Mouse (Mus musculus): Measurements from ENCODE around the gene Eea1. TPM values are rescaled to one million over a fixed set of nuclear protein-coding genes. Genes with fewer than 3 reads are reported as not detected.
"Not testable (repeated sequence)": the region's sequence is repeated elsewhere in the genome, so short reads cannot be mapped to it uniquely, and the experiment has no call there.

The Eea1 gene
- polyA plus RNA-seq, 1 experiment from 2014 or later: 18.9 TPM

DNA sequence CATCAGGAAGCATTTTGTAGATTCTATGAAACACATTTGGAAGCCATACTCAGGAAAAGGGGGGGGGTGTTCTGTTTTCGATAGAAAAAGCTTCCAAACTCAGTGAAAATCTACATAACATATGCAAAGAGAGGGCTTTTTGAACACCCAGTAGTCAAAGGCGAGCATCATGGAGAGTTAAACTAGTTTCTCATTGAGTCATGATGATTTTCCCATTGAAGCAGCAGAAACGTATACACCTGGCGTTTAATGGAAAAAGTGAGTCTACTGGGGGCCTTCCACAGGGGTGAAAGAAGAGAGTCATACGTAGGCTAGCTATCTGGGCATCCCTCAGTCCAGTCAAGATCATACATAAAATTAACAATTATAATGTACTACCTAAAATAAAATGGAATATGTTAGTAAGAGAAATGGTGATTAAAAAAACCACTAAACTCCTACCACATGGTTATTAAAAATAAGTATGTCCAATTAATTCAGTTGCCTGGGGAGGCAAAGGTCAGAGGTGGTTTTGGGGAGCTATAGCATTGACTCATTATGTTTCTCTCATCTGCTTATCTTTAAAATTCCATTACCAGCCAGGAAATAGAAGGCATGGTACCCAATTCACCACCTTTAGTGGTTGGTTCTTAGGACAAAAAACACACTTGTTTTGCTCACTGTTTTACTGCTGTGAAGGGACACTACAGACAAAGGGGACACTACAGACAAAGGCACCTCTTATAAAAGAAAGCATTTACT lies 25.8 kb upstream of the Eea1 start:
- 87% methylated on average over 5 of the region's 5 CpGs for WGBS

DNA sequence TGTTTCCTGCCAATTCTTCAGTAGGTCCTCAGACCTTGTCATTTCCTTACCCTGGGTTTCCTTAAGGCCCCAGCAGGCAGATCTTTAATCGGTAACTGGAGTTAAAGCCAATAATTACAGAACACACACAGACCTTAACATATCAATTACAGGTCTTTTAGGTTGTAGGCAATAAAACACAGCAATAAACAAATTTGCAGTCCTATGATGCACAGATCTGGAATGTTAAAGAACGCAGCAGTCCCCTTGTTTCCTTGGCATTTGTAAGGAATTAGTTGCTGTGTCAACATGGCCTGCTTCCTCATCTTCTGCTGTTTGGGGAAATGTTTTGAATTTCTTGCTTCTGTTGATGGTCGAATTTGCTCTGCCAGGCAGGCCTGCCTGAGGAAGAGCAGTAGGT lies 21.7 kb upstream of the Eea1 start:
- H3K9me3 ChIP-seq: no peaks in the 10 kb centered on the region
- no peaks in the 10 kb centered on the region for H3K36me3 ChIP-seq
- no peak overlapping the region for H3K4me2 ChIP-seq (replicated peaks)
- no peaks in the 10 kb centered on the region for H3K27me3 ChIP-seq
- ATAC-seq (ENCODE audit: low FRiP score, low read depth): no peak
- H3K4me3 ChIP-seq: no peak overlapping the region
- H3K9ac ChIP-seq (replicated peaks): no peak overlapping the region
- no peak overlapping the region for H3K27ac ChIP-seq (replicated peaks)
- H3K4me1 ChIP-seq: no peaks in the 10 kb centered on the region
- WGBS: 70% methylated on average over 3 of the region's 3 CpGs

More for the DNA sequence above, 25.8 kb upstream of the Eea1 start:
- H3K9me3 ChIP-seq: no peaks in the 10 kb centered on the region
- H3K4me2 ChIP-seq (replicated peaks): no peak overlapping the region
- no peaks in the 10 kb centered on the region for H3K4me1 ChIP-seq
- H3K27ac ChIP-seq (replicated peaks): no peak overlapping the region
- H3K36me3 ChIP-seq: no peaks in the 10 kb centered on the region
- no peak overlapping the region for H3K4me3 ChIP-seq
- H3K9ac ChIP-seq (replicated peaks): no peak overlapping the region
- H3K27me3 ChIP-seq: no peaks in the 10 kb centered on the region
- no peak for ATAC-seq (ENCODE audit: low FRiP score, low read depth)

DNA sequence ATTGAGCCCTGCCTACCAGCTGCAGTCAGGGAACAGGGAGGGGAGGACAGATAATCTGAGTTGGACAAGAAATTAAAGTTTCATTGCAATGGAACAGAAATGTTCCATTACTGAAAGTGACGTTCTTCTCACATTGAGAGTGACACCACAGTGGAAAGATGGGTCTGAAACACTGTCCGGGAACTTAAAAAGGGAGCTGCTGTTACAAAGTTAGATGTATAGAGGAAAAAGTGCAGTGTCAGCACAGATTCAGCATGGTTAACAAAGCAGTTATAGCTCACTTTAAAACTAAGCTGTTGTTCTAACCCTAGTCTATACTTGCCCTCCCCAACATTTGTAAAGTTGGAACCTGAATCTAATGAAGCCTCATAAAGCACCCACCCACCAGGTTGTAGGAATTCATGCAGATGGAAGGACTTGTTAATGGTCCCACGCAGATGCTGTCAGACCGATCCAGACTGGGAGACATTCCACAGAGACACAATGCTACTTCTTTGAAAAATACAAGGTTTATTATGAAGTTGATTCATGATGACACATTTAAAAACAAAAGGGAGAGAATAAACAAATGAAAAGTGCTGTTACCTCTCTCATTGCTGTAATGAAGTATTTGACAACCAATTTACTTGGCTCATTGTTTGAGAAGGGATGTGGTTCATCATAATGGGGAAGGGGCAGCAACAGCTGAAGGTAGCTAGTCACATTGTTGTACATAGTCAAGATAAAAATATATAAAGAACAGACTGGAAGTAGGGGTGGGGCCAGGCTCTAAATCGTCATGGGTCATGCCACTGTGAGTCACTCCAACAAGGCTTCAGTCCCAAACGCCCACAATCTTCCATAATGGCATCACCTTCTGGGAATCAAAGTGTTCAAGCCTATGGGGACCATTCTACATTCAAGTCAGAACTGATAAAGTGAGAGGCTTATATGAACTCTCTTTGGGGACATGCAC lies 16.9 kb upstream of the Eea1 start:
- H3K27ac ChIP-seq (replicated peaks): no peak overlapping the region
- no peaks in the 10 kb centered on the region for H3K27me3 ChIP-seq
- H3K9ac ChIP-seq (replicated peaks): no peak overlapping the region
- H3K36me3 ChIP-seq: no peaks in the 10 kb centered on the region
- H3K4me1 ChIP-seq: no peaks in the 10 kb centered on the region
- H3K9me3 ChIP-seq: no peaks in the 10 kb centered on the region
- 85% methylated on average over 6 of the region's 6 CpGs for whole genome bisulfite sequencing
- no peak overlapping the region for H3K4me2 ChIP-seq (replicated peaks)
- H3K4me3 ChIP-seq: no peak overlapping the region
- no peak for ATAC-seq (ENCODE audit: low FRiP score, low read depth)

DNA sequence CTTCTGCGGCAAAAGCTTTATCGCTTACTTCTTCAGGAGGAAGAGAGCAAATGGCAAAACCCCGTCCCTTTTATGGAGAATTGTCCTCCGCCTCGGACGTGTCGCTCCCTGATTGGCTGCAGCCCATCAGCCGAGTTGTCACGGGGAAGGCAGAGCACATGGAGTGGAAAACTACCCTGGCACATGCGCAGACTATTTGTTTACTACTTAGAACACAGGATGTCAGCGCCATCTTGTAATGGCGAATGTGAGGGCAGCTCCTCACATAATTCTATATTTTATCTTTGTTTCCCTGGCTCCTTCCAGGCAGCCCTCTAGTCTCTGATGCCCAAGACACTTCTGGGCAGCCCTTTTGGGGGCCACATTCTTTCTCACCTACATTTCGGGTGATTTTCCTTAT lies 6.8 kb upstream of the Eea1 start:
- not testable (repeated sequence) for H3K4me3 ChIP-seq; H3K27ac ChIP-seq (replicated peaks); H3K9me3 ChIP-seq; H3K27me3 ChIP-seq; H3K9ac ChIP-seq (replicated peaks); H3K36me3 ChIP-seq; ATAC-seq (ENCODE audit: low FRiP score, low read depth); H3K4me1 ChIP-seq; H3K4me2 ChIP-seq (replicated peaks)
- 92% methylated on average over 13 of the region's 13 CpGs for WGBS

DNA sequence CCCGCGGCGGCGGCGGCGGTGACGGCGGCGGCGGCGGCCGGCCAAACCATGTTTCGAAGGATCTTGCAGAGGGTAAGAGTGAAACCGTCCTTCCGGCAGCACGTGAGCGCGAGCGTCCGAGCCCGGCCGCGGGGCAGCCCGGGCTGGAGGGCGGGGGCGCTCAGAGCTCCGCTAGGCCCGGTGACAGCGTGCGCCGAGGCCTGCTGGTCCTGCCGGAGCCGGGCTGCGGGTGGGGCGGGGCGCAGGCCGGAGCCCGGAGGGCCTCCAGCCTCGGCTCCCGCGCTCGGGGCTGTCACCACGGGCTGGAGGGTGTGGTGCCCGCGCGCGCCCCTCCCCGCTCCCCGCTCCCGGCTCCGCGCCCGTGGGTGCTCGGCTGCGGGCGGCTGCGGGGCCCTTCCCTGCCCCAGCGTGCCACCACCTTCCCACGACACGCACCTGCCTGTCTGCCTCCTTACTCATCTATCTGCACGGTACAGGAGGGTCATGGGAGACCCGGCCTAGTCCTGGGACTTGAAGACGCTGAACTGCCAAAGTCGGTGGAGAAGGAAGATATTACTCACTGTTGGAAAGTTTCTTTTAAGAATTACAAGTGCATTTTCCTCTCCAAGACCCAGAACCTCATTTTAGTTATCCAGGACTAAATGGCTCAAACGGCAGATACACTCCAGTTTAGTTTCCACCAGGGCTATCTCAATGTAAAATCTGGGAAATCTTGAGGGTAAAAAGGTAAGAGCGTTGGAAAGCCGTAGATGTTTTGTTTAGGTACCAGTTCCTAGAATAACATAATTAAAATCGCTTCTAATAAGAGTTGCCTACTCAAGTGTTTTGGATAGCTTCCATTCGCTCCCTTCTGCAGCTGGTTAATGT lies 684 bp downstream of the Eea1 start:
- peak; percentile 88 for ATAC-seq (ENCODE audit: low FRiP score, low read depth)
- H3K9ac ChIP-seq (replicated peaks): peak overlapping the region; percentile 81
- H3K9me3 ChIP-seq: no peaks in the 10 kb centered on the region
- peak overlapping the region; percentile 70 for H3K4me2 ChIP-seq (replicated peaks)
- H3K4me3 ChIP-seq: peak overlapping the region; percentile 69
- 7% methylated on average over 48 of the region's 69 CpGs for WGBS
- no peaks in the 10 kb centered on the region for H3K27me3 ChIP-seq
- H3K36me3 ChIP-seq: no peaks in the 10 kb centered on the region
- peaks cover 15% of the 10 kb centered on the region for H3K4me1 ChIP-seq
- H3K27ac ChIP-seq (replicated peaks): peak overlapping the region; percentile 93

DNA sequence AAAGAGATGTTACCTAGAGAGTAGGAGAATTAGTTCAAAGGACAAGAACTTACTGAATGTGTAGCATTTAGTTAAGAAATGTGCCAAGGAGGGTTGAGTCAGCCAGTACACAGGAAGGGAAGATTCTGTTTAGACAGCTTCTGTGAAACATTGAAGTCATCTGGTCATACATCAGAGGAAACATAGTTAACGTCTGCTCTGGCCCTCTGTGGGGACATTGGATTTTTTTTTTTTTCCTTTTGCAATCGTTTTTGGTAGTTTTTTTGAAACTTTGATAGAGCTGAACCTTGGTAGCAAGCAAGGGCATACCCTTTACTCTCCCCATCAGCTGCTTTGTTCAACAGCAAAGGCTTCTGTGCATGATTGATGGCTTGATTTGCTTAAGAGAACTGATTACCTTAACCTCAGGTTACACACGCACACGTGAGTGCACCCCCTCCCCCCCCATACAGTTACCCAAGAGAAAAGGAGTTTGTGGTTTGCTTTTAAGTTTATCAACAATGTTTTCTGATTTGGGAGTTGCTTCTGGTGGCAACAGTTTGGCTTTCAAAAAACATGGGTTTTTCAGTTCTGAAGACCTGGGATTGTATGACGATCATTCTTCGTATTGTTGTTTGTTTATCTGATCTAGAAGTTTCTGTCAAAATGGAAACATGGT lies 1.4 kb downstream of the Eea1 start:
- H3K4me2 ChIP-seq (replicated peaks): peak overlapping the region; percentile 70
- H3K27ac ChIP-seq (replicated peaks): no peak overlapping the region
- ATAC-seq (ENCODE audit: low FRiP score, low read depth): no peak
- H3K9ac ChIP-seq (replicated peaks): no peak overlapping the region
- H3K27me3 ChIP-seq: no peaks in the 10 kb centered on the region
- no peaks in the 10 kb centered on the region for H3K36me3 ChIP-seq
- WGBS: 67% methylated on average over 6 of the region's 6 CpGs
- H3K4me1 ChIP-seq: peaks cover 15% of the 10 kb centered on the region
- no peaks in the 10 kb centered on the region for H3K9me3 ChIP-seq
- 0 out of 2 replicates have a peak overlapping the region, but pooled peaks have one; percentile 69 for H3K4me3 ChIP-seq

DNA sequence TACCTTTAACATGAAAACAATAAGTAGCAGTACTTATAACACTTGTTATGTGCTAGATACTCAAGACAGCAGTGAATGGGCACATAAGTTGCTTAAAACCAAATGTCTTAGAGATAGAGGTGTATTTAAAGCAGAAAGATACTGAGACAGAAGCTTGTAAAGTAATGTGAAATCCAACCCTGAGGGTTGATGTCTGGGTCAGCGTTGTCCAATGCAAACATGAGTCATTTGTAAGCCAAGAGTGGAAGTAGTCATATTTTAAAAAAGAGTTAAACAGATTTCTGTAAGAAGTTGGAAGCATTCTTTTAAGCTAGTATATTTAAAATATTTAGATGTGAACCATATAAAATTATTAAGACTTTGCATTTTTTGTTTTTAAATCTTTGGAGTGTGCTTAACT lies 4.6 kb downstream of the Eea1 start:
- H3K9me3 ChIP-seq: no peaks in the 10 kb centered on the region
- no peak overlapping the region for H3K27ac ChIP-seq (replicated peaks)
- WGBS: 96% methylated on average over 1 of the region's 1 CpGs
- no peak overlapping the region for H3K9ac ChIP-seq (replicated peaks)
- peaks cover 9% of the 10 kb centered on the region; the same call in 1 of the 2 replicates for H3K4me1 ChIP-seq
- no peaks in the 10 kb centered on the region for H3K27me3 ChIP-seq
- H3K4me3 ChIP-seq: no peak overlapping the region
- no peak overlapping the region for H3K4me2 ChIP-seq (replicated peaks)
- ATAC-seq (ENCODE audit: low FRiP score, low read depth): no peak
- no peaks in the 10 kb centered on the region for H3K36me3 ChIP-seq

DNA sequence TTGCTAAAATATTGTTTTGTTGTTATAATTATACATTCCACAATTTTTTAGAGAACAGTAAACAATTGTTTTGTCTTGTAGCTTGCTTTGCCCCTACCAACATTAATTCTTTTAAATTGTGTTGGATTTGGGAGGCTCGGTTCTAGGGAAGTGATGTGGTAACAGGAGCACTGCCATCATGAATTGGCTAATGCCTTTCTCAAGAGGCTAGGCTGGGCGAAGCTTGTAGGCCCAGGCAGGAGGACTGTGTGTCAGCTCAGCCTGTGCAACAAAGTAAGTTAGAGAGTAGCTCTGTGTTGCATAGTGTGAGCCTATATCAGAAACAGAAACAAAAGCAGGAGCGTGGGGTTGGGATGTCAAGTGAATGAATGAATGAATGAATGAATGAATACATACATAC lies 9.0 kb downstream of the Eea1 start:
- Histone ChIP-seq H3K36me3 (no peaks in the 10 kb centered on the region), H3K27ac (replicated peaks) (no peak overlapping the region), H3K4me2 (replicated peaks) (no peak overlapping the region), H3K4me3 (no peak overlapping the region), H3K4me1 (no peaks in the 10 kb centered on the region), H3K27me3 (no peaks in the 10 kb centered on the region), H3K9me3 (no peaks in the 10 kb centered on the region), H3K9ac (replicated peaks) (no peak overlapping the region)
- ATAC-seq (ENCODE audit: low FRiP score, low read depth): no peak
- whole genome bisulfite sequencing: 93% methylated on average over 3 of the region's 3 CpGs

DNA sequence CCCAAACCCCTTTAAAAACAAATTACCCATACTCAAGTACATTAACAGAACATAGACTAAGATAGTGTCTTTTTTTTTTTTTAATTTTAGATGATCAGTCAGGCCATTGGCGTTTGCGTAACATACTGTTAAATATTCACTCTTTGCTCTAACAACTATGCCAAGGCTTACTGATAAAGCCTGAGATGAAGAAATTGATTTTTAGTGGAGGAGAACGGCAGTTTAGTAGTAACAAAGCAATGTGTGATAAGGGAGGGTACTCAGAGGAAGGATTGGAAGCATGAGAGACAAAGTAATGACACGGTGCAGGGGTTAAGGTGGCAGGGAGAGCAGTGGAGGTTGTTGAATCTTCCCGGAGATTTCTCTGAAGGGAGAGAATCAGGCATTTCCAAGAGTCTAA lies 9.7 kb downstream of the Eea1 start:
- H3K9ac ChIP-seq (replicated peaks): no peak overlapping the region
- H3K9me3 ChIP-seq: no peaks in the 10 kb centered on the region
- H3K27me3 ChIP-seq: no peaks in the 10 kb centered on the region
- H3K36me3 ChIP-seq: no peaks in the 10 kb centered on the region
- H3K4me3 ChIP-seq: no peak overlapping the region
- H3K4me1 ChIP-seq: no peaks in the 10 kb centered on the region
- ATAC-seq (ENCODE audit: low FRiP score, low read depth): no peak
- 97% methylated on average over 5 of the region's 5 CpGs for WGBS
- no peak overlapping the region for H3K4me2 ChIP-seq (replicated peaks)
- no peak overlapping the region for H3K27ac ChIP-seq (replicated peaks)

DNA sequence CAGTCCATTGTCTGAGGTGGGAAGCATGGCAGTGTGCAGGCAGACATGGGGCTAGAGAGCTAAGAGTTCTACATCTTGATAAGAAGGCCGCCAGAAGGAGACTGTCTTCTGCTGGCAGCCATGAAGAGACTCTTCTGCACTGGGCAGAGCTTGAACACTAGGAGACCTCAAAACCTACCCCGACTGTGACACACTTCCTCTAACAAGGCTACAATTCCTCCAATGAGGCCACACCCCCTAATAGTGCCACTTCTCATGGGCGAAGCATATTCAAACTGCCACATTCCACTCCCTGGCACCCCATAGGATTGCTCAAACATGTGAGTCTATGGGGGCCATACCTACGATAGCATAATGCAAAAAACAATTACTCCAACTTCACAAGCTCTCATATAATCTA lies 10.3 kb downstream of the Eea1 start:
- no peaks in the 10 kb centered on the region for H3K36me3 ChIP-seq
- no peaks in the 10 kb centered on the region for H3K4me1 ChIP-seq
- no peaks in the 10 kb centered on the region for H3K27me3 ChIP-seq
- WGBS: 89% methylated on average over 4 of the region's 4 CpGs
- H3K4me3 ChIP-seq: no peak overlapping the region
- H3K4me2 ChIP-seq (replicated peaks): no peak overlapping the region
- ATAC-seq (ENCODE audit: low FRiP score, low read depth): no peak
- H3K9ac ChIP-seq (replicated peaks): no peak overlapping the region
- H3K27ac ChIP-seq (replicated peaks): no peak overlapping the region
- no peaks in the 10 kb centered on the region for H3K9me3 ChIP-seq

DNA sequence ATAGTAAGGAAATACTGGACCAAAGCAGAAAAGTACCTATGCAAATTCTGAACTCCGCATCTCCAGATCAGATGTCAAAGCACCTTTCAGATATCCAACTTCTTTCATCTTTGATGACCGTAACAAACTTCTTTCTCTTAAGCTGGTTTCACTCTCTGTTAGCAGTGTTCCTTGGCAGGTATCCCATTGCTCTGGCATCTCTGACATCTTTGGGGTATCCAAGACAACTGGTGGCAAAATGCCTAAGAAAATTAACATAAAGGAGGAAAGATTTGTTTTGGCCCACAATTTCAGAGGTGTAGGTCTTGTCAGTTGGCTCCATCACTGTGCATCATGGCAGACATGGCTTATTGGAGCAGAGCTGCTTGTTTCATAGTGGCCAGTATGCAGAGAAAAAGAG lies 10.9 kb downstream of the Eea1 start:
- H3K4me3 ChIP-seq: no peak overlapping the region
- H3K36me3 ChIP-seq: no peaks in the 10 kb centered on the region
- H3K27me3 ChIP-seq: no peaks in the 10 kb centered on the region
- H3K4me1 ChIP-seq: no peaks in the 10 kb centered on the region
- 97% methylated on average over 2 of the region's 2 CpGs for WGBS
- no peak overlapping the region for H3K27ac ChIP-seq (replicated peaks)
- H3K4me2 ChIP-seq (replicated peaks): no peak overlapping the region
- no peak overlapping the region for H3K9ac ChIP-seq (replicated peaks)
- H3K9me3 ChIP-seq: no peaks in the 10 kb centered on the region
- no peak for ATAC-seq (ENCODE audit: low FRiP score, low read depth)
